Mouse (Mus musculus): ENCODE measurements around the gene Btbd11.
A peak's percentile ranks its signal among the peaks of the same experiment; 100 is the strongest.
"Not testable (repeated sequence)": the region's sequence is repeated elsewhere in the genome, so short reads cannot be mapped to it uniquely, and the experiment has no call there.

Btbd11 gene

GRCm38 (mm10) chr10:85678635-85679034 lies 292.0 kb downstream of the Btbd11 start:
- peak; percentile 1 for DNase-seq (ENCODE audit: low read depth)

GRCm38 (mm10) chr10:85682446-85682845 lies 295.8 kb downstream of the Btbd11 start:
- no peak for DNase-seq (ENCODE audit: low read depth)

GRCm38 (mm10) chr10:85694429-85694828 lies 307.8 kb downstream of the Btbd11 start:
- DNase-seq (ENCODE audit: low read depth): not testable (repeated sequence)

GRCm38 (mm10) chr10:85699721-85700120 lies 313.1 kb downstream of the Btbd11 start:
- no peak for DNase-seq (ENCODE audit: low read depth)

GRCm38 (mm10) chr10:85709790-85710189 lies 323.2 kb downstream of the Btbd11 start:
- not testable (repeated sequence) for DNase-seq (ENCODE audit: low read depth)

Data from c-Kit-positive CD71-positive TER-119-negative erythroid progenitor cells, embryonic 14.5 days (primary cell).